Mouse (Mus musculus) midbrain, postnatal 0 days (tissue): ENCODE measurements at regions not wholly inside any gene's neighbourhood (a gene's known extent, or its start where the extent isn't known, plus 50 kb on each side); places are given as distances from the start of the nearest gene placed in this dataset.

Experiments used
- ATAC-seq: fragments of 200-750 bp; cut with Nextera tagmentation; 2 replicates; pipeline ENCODE4 v1.8.0; 2017; ENCODE audit warnings: moderate number of reproducible peaks, mild to moderate bottlenecking, moderate TSS enrichment, moderate library complexity; ENCODE audit not compliant: low FRiP score
- DNase-seq: peaks from one replicate; pipeline ENCODE4 v3.0.0-alpha.2; 2015; ENCODE audit warnings: low spot score
- H3K27ac ChIP-seq: fragments of 300-500 bp; sonication (generic); 2 replicates; pipeline ENCODE4 v1.5.1; 2014; ENCODE audit warnings: low read depth, mild to moderate bottlenecking, low read length, mixed read lengths
- H3K27me3 ChIP-seq: fragments of 300-500 bp; sonication (generic); 2 replicates; pipeline ENCODE4 v1.6.1; 2014; ENCODE audit warnings: low read length, control low read depth, mixed read lengths; ENCODE audit not compliant: insufficient read depth
- H3K36me3 ChIP-seq: fragments of 300-500 bp; sonication (generic); 2 replicates; pipeline ENCODE4 v1.6.1; 2014; ENCODE audit warnings: low read length, control low read depth, mixed read lengths; ENCODE audit not compliant: insufficient read depth
- H3K4me1 ChIP-seq: fragments of 300-500 bp; sonication (generic); 2 replicates; pipeline ENCODE4 v1.6.1; 2014; ENCODE audit warnings: mild to moderate bottlenecking, control low read depth, antibody characterized with exemption, low read length, mixed read lengths; ENCODE audit not compliant: insufficient read depth
- H3K4me2 ChIP-seq: fragments of 300-500 bp; sonication (generic); 2 replicates; pipeline ENCODE4 v1.6.1; 2014; ENCODE audit warnings: low read depth, mild to moderate bottlenecking, low read length, mixed read lengths; ENCODE audit not compliant: poor library complexity, severe bottlenecking
- H3K4me3 ChIP-seq: fragments of 300-500 bp; sonication (generic); 2 replicates; pipeline ENCODE4 v1.5.1; 2014; ENCODE audit warnings: low read depth, mild to moderate bottlenecking, low read length, moderate library complexity
- H3K9ac ChIP-seq: fragments of 300-500 bp; sonication (generic); replicated peaks from 2 replicates; pipeline ENCODE4 v1.6.1; 2014; ENCODE audit warnings: mild to moderate bottlenecking, low read length, moderate library complexity, mixed read lengths; ENCODE audit not compliant: poor library complexity, severe bottlenecking
- H3K9me3 ChIP-seq: fragments of 300-500 bp; sonication (generic); 2 replicates; pipeline ENCODE4 v1.6.1; 2016; ENCODE audit warnings: low read length, control low read depth
- CTCF ChIP-seq: IDR thresholded peaks from 2 replicates; pipeline ENCODE4 v1.5.1; 2016; ENCODE audit warnings: antibody characterized with exemption, mild to moderate bottlenecking
- WGBS: fragments of 180-500 bp; shearing (Covaris S2); extraction: QIAGEN DNeasy Blood & Tissue Kit; methylation state at CpG from one replicate; pipeline ENCODE4 v1.1.7; 2014; 5-methylcytosine and 5-hydroxymethylcytosine counted together

DNA sequence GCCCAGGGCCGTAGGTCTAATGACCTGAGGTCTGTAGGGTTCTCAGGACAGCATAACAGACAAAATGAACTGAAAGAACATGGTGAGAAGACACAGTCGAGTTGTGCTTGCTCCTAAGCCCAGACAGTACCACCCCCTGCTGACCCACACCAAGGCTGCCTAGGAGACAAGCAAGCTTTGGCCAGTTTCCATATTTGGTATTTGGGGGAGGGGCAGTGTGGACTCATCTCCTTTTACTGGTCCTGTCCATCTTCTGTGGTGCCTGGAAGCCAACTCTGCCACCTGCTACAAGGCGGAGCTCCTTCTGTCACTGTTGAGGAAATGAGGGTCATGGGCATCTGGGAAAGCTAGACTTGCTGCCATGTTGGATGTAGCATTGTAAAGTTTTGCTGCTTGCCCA lies 68.9 kb downstream of the Tex29 start:
- H3K9me3 ChIP-seq, result no peaks in the 10 kb centered on the region
- no peaks in the 10 kb centered on the region for H3K4me1 ChIP-seq
- H3K4me3 ChIP-seq, result no peak overlapping the region
- WGBS, result 73% methylated on average over 3 of the region's 3 CpGs
- H3K27ac ChIP-seq, result no peak overlapping the region
- ATAC-seq, result no peak
- H3K9ac ChIP-seq, result no peak overlapping the region
- TF ChIP-seq CTCF, result no peak
- H3K36me3 ChIP-seq, result no peaks in the 10 kb centered on the region
- 0 out of 2 replicates have a peak, but pooled peaks cover 8% of the 10 kb centered on the region for H3K27me3 ChIP-seq
- no peak overlapping the region for H3K4me2 ChIP-seq
- no peak for DNase-seq

DNA sequence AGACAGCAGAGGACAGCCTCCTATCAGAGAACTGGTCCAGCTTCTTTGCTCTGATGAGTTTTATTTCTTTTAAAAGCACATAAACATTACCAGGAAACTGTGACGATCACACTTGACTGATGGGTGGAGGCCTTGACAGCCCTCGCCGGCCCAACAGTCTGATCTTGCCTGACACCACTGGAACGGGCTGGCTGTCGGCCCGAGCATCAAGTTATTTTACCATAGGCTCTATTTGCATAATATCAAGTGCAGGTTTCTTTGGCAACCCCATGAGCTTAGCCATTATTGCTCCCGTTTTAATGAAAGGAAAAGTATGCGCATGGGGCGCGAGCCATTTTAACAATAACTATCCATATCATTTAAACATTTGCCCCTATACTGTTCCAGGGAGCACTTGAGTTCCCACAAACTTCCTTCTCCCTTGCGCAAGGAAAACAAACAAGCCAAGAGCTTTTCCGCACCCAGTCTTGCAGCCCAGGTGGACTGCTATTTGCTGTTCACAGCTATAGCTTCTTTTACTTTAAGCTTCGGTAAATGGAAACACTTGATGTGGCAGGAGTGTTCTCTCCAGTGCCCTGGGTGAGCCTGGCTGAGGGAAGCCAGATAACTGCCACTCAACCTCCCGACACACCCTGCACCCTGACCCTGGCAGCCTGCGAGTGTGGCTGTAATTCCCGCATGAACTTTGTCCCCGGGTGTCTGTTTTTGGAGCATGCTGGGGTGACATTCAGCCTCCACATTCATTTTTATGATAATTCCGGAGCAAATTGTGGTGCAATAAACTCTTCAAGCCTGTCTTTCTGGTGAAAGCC lies 71.6 kb downstream of the Tex29 start:
- Histone ChIP-seq H3K36me3 (no peaks in the 10 kb centered on the region), H3K4me1 (peaks cover 12% of the 10 kb centered on the region), H3K27ac (no peak overlapping the region), H3K9ac (no peak overlapping the region), H3K9me3 (no peaks in the 10 kb centered on the region), H3K4me3 (no peak overlapping the region), H3K27me3 (0 out of 2 replicates have a peak, but pooled peaks cover 8% of the 10 kb centered on the region), H3K4me2 (peak overlapping the region; percentile 22; the same call in 1 of the 2 replicates)
- ATAC-seq (no peak), DNase-seq (no peak)
- TF ChIP-seq CTCF, result no peak
- 42% methylated on average over 18 of the region's 18 CpGs for WGBS

DNA sequence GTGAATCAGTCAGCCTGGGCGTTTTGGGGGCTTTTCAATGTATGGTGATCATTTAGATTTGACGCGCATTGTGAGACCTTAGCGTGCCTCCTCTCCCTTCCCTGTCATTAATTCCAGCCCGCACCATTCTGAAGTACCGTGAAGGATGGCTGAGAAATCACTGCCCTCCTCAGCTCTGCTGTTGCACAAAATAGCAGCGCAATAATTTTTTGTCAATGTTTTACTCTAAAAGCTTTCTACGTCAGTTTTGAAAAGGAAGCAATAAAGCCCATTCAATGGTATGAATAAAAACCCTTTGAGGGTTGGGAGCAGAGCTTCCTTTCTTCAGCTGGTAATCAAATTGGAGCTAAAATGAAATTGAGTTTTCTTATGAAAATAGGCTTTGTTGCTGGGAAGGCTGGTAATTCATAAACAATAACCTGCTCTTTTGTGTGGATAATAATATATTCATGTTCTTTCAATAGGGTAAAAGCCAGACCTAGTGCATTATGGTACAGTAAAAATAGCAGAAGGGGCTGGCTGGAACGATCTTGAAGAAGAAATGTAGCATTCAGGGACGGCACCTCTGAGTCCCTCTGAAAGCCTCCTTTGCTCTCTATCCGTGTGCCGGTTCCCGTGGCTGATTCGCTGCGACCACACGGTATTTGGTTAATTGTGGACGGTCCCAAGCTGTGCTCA lies 72.3 kb downstream of the Tex29 start:
- Histone ChIP-seq H3K4me3 (no peak overlapping the region), H3K4me2 (0 out of 2 replicates have a peak overlapping the region, but pooled peaks have one; percentile 22), H3K9ac (no peak overlapping the region), H3K9me3 (no peaks in the 10 kb centered on the region), H3K36me3 (no peaks in the 10 kb centered on the region), H3K27ac (no peak overlapping the region), H3K27me3 (0 out of 2 replicates have a peak, but pooled peaks cover 8% of the 10 kb centered on the region), H3K4me1 (peaks cover 12% of the 10 kb centered on the region)
- no peak for ATAC-seq
- DNase-seq, result no peak
- WGBS, result 23% methylated on average over 17 of the region's 17 CpGs
- no peak for TF ChIP-seq CTCF

DNA sequence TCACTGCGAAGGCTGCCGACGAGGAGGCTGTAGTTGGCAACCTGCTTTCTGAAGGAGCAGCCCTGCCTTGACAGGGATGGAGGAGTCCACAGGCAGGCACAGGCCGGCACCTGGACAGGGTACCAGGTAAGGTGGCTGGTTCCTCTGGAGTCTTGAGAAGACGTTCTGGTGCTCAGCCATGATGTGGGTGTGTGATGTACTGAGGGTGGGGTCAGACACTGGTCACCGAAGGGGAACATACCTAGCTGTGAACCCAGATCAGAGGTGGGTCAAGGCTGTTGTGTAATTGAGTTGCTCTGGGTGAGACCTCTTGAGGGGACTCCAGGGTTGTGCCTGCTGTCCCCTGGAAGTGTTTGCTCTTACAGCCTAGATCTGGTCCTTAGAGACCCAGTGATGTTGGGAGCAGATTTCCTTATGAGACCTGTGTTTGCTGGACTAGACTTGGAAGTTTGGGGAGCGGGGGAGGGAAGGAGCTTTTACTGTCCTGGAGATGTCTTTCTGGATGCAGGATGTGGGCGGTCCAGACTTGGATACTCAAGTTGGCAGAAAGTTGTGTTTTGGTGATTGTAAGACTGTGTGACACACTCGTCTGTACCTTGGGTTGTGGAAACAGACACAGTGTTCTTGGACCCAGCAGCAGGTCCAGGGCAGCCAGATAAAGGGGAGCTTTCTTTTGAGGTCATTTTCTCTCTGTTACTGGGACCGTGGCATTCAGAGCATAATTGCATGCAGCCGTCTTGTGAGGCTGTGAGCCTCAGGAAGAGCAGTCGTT lies 73.0 kb downstream of the Tex29 start:
- H3K9ac ChIP-seq, result no peak overlapping the region
- H3K4me3 ChIP-seq, result no peak overlapping the region
- 40% methylated on average over 12 of the region's 12 CpGs for WGBS
- 0 out of 2 replicates have a peak, but pooled peaks cover 8% of the 10 kb centered on the region for H3K27me3 ChIP-seq
- H3K36me3 ChIP-seq, result no peaks in the 10 kb centered on the region
- peaks cover 12% of the 10 kb centered on the region for H3K4me1 ChIP-seq
- no peak for TF ChIP-seq CTCF
- peak; percentile 22 for DNase-seq
- no peak overlapping the region for H3K4me2 ChIP-seq
- H3K9me3 ChIP-seq, result no peaks in the 10 kb centered on the region
- ATAC-seq, result no peak
- H3K27ac ChIP-seq, result no peak overlapping the region

DNA sequence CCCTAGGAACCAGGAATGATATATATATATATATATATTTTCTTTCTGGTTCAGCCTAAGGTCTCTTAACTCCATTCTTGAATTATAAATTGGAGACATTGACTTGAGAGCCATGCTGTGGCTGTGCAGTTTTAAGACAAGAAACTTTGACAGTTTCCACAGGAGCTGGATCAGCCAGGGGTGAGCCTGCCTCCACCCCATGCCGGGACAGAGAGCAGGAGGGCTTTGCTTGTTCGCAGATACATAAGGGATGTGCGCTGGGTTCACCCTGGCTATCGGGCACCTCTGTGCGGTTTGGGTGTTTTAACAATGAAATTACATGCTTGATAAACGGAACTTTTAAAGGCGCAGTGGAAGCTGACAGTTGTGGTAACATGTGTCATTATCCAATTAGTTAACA lies 73.9 kb downstream of the Tex29 start:
- WGBS, result 15% methylated on average over 7 of the region's 7 CpGs
- no peak for ATAC-seq
- no peak overlapping the region for H3K4me3 ChIP-seq
- H3K27ac ChIP-seq, result no peak overlapping the region
- no peaks in the 10 kb centered on the region for H3K9me3 ChIP-seq
- no peak for DNase-seq
- no peak for TF ChIP-seq CTCF
- no peaks in the 10 kb centered on the region for H3K36me3 ChIP-seq
- 0 out of 2 replicates have a peak, but pooled peaks cover 8% of the 10 kb centered on the region for H3K27me3 ChIP-seq
- no peak overlapping the region for H3K4me2 ChIP-seq
- peaks cover 12% of the 10 kb centered on the region for H3K4me1 ChIP-seq
- H3K9ac ChIP-seq, result no peak overlapping the region
